Mouse (Mus musculus) neural tube, embryonic 13.5 days (tissue): ENCODE results near the gene Map3k11. TPM values are rescaled to one million over a fixed set of nuclear protein-coding genes. Genes with fewer than 3 reads are reported as not detected.

ENCODE experiments used
- ATAC-seq: fragments of 200-750 bp; cut with Nextera tagmentation; 2 replicates; pipeline ENCODE4 v1.8.0; 2017; ENCODE audit warnings: low read depth, mild to moderate bottlenecking, moderate TSS enrichment, moderate library complexity
- H3K27ac ChIP-seq: fragments of 300-500 bp; sonication (generic); replicated peaks from 2 replicates; pipeline ENCODE4 v1.5.1; 2015; ENCODE audit warnings: moderate library complexity, mild to moderate bottlenecking, inconsistent platforms
- H3K27me3 ChIP-seq: fragments of 300-500 bp; sonication (generic); 2 replicates; pipeline ENCODE4 v1.6.1; 2015; ENCODE audit warnings: mild to moderate bottlenecking, inconsistent platforms
- H3K36me3 ChIP-seq: fragments of 300-500 bp; sonication (generic); 2 replicates; pipeline ENCODE4 v1.6.1; 2015; ENCODE audit warnings: mild to moderate bottlenecking, inconsistent platforms
- H3K4me1 ChIP-seq: fragments of 300-500 bp; sonication (generic); replicated peaks from 2 replicates; pipeline ENCODE4 v1.6.1; 2015; ENCODE audit warnings: inconsistent platforms
- H3K4me2 ChIP-seq: fragments of 300-500 bp; sonication (generic); 2 replicates; pipeline ENCODE4 v1.6.1; 2015; ENCODE audit warnings: inconsistent platforms, mild to moderate bottlenecking, moderate library complexity
- H3K4me3 ChIP-seq: fragments of 300-500 bp; sonication (generic); 2 replicates; pipeline ENCODE4 v1.5.1; 2015; ENCODE audit warnings: mild to moderate bottlenecking, inconsistent platforms
- H3K9ac ChIP-seq: fragments of 300-500 bp; sonication (generic); 2 replicates; pipeline ENCODE4 v1.6.1; 2015; ENCODE audit warnings: moderate library complexity, mild to moderate bottlenecking, inconsistent platforms
- H3K9me3 ChIP-seq: fragments of 300-500 bp; sonication (generic); 2 replicates; pipeline ENCODE4 v1.6.1; 2016; ENCODE audit warnings: inconsistent platforms
- WGBS: fragments of 180-500 bp; shearing (Covaris S2); methylation state at CpG from one replicate; pipeline ENCODE4 v1.1.7; 2015; 5-methylcytosine and 5-hydroxymethylcytosine counted together
- polyA plus RNA-seq: library from polyadenylated mRNA; unstranded; fragments of >200 nt; fragmentation: Nextera tagmentation; extraction: Ambion mirVana; gene quantifications from 2 replicates; pipeline ENCODE4 v1.2.1, GENCODE M21; 2015

The Map3k11 gene
- 17.4 and 18.0 TPM in 2 replicates for polyA plus RNA-seq

DNA sequence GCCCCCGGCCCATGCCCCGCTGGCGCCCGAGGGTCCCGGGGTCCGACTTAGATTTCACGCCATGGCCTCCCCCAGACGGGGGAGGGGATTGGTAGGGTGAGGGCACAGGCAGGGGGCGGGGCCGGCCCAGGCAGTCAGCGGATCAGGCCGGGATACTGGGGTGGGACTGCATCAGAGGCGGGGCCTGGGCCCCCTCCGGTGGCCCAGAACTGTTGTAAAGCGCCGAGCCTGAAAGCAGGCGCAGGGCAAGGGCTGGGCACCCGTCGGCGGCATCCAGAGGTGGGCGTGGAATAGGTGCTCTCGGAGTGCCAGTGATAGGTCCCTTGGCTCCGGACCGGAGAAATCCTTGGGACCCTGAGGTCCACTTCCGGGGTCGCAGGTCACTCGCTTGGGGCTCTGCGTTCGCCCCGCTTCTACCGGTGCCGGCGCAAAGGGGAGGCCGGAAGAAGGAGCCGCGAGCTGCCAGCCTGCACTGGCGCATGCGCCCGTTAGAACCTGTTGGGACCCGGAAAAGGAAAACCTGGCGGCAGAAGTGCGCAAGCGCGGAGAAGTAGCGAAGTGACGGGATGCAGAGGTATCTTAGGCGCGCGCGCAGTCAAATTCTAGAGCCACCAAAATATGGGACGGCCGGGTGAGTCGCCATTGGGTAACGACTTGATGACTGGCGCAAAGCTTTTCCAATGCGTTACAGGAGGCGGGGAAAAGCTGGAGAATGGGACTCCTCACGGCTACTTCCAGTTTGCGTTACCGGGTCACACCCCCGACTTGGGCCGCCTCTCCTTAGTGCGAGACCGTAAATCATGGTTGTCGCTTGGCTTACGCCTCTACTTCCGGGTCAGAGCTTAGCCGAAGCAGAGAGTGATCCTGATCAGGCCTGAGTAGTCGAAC lies at the start of gene Map3k11, which contains the start of gene Pcnx3:
Gene Map3k11 (plus strand): TSS at position 543 of the 888 bp plus-strand sequence.
Gene Pcnx3 (minus strand): TSS at position 709 of the 888 bp plus-strand sequence.
- H3K9ac ChIP-seq, result peak within 1 kb of the TSS; percentile 90
- H3K9me3 ChIP-seq, result no peaks in the 10 kb centered on the region
- no peaks in the 10 kb centered on the region for H3K27me3 ChIP-seq
- peak within 1 kb of the TSS; percentile 93 for H3K4me2 ChIP-seq
- peak within 1 kb of the TSS; percentile 76 for H3K4me3 ChIP-seq
- H3K36me3 ChIP-seq, result peaks cover 56% of the 10 kb centered on the region
- H3K4me1 ChIP-seq, result peaks cover 54% of the 10 kb centered on the region
- peak within 1 kb of the TSS; percentile 90 for H3K27ac ChIP-seq
- ATAC-seq, result peak; percentile 96
- under 1% methylated on average over 69 of the region's 69 CpGs for WGBS

DNA sequence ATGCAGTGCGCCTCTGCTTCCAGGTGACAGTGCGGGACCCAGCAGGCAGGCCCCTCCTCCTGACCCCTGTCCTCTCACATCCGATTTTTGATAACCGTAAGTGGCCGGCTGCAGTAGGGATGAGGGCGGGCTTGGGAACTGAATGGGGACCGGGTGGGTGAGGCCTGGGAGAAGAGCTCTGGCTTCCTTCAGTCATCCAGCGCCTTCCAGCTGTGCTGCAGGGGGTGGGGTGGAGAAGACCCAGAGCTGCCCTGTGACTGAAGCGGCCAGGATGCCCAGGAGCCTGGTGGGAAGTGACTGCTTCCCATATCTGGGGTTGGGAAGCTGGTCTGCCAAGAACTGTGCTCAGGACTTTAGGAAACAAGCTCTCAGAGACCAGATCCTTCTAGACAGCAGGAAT lies 48.2 kb upstream of the Map3k11 start:
- ATAC-seq, result no peak
- Histone ChIP-seq H3K4me1 (peaks cover 28% of the 10 kb centered on the region), H3K9ac (no peak overlapping the region), H3K4me3 (no peak overlapping the region), H3K9me3 (no peaks in the 10 kb centered on the region), H3K27ac (no peak overlapping the region), H3K4me2 (no peak overlapping the region), H3K27me3 (no peaks in the 10 kb centered on the region), H3K36me3 (peaks cover 68% of the 10 kb centered on the region)
- WGBS, result 72% methylated on average over 9 of the region's 9 CpGs

DNA sequence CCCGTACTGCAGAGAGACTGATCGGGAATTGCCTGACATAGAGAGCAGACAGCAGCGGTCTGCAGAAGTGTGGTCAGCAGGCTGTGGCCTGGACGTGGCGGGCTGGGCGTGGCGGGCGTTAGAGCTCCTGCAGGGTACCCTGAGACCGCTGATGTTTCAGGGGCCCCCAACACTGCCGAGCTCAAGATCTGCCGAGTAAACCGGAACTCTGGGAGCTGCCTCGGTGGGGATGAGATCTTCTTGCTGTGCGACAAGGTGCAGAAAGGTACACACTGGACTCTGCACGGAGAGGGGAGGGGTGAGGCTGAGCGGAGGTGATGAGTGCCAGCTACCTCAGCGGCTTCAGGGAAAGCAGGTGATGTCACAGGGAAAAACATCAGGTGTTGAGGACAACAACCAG lies 47.5 kb upstream of the Map3k11 start:
- Histone ChIP-seq H3K36me3 (peaks cover 74% of the 10 kb centered on the region), H3K27me3 (no peaks in the 10 kb centered on the region), H3K9me3 (no peaks in the 10 kb centered on the region), H3K4me3 (no peak overlapping the region), H3K4me1 (peaks cover 28% of the 10 kb centered on the region), H3K27ac (no peak overlapping the region), H3K9ac (no peak overlapping the region), H3K4me2 (no peak overlapping the region)
- 91% methylated on average over 17 of the region's 17 CpGs for WGBS
- ATAC-seq, result no peak

DNA sequence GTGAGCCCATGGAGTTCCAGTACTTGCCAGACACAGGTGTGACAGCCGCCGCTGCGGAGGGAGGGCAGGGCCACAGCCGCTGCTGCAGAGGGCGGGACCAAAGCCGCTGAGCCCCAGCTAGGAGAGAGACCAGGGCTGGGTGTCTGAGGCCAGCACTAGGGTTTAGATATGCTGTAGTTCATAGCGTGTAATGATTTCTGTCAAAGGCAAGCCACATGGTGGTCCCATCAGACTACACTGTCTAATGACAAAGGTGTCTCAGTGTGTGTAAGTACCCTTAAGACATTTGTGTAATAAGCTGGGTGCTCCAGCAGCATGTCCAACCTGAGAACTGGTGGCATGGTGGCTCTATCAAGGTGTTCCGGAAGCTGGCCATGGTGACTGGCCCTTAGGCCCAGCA lies 46.9 kb upstream of the Map3k11 start:
- no peak overlapping the region for H3K27ac ChIP-seq
- H3K36me3 ChIP-seq, result peaks cover 81% of the 10 kb centered on the region
- no peaks in the 10 kb centered on the region for H3K9me3 ChIP-seq
- H3K9ac ChIP-seq, result no peak overlapping the region
- H3K4me1 ChIP-seq, result peaks cover 22% of the 10 kb centered on the region
- no peak overlapping the region for H3K4me2 ChIP-seq
- WGBS, result 95% methylated on average over 8 of the region's 8 CpGs
- H3K4me3 ChIP-seq, result no peak overlapping the region
- ATAC-seq, result no peak
- H3K27me3 ChIP-seq, result no peaks in the 10 kb centered on the region

DNA sequence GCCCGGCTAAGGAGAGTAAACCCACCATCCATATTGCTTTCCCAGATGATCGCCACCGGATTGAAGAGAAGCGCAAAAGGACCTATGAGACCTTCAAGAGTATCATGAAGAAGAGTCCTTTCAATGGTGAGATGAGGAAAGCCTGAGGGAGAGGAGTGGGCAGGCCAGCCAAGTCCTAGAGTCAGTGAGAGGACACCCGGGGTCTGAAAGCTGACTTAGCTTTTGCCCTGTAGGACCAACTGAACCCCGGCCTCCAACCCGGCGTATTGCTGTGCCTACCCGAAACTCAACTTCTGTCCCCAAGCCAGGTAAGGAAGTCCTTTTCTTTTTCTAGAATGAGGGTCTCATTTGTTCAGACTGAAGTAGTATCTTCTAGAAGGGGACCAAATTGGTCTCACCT lies 43.3 kb upstream of the Map3k11 start:
- Histone ChIP-seq H3K27ac (no peak overlapping the region), H3K4me2 (no peak overlapping the region), H3K4me1 (peaks cover 20% of the 10 kb centered on the region), H3K9ac (no peak overlapping the region), H3K36me3 (peaks cover 80% of the 10 kb centered on the region), H3K27me3 (no peaks in the 10 kb centered on the region), H3K4me3 (no peak overlapping the region), H3K9me3 (no peaks in the 10 kb centered on the region)
- no peak for ATAC-seq
- 93% methylated on average over 9 of the region's 9 CpGs for WGBS

DNA sequence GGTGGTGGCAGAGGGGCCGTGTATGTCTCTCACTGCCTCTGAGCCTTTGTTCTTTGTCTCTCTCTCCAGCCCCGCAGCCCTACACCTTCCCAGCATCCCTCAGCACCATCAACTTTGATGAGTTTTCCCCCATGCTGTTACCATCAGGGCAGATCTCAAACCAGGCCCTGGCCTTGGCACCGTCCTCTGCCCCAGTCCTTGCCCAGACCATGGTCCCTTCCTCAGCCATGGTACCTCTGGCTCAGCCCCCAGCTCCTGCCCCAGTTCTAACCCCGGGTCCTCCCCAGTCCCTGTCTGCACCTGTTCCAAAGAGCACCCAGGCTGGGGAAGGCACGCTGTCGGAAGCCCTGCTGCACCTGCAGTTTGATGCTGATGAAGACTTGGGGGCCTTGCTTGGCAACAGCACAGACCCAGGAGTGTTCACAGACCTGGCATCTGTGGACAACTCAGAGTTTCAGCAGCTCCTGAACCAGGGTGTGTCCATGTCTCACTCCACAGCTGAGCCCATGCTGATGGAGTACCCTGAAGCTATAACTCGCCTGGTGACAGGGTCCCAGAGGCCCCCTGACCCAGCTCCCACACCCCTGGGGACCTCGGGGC lies 41.7 kb upstream of the Map3k11 start:
- Histone ChIP-seq H3K27me3 (no peaks in the 10 kb centered on the region), H3K36me3 (peaks cover 69% of the 10 kb centered on the region), H3K4me2 (no peak overlapping the region), H3K4me3 (no peak overlapping the region), H3K27ac (no peak overlapping the region), H3K9me3 (no peaks in the 10 kb centered on the region), H3K4me1 (peaks cover 20% of the 10 kb centered on the region), H3K9ac (no peak overlapping the region)
- 93% methylated on average over 8 of the region's 8 CpGs for WGBS
- ATAC-seq, result no peak

DNA sequence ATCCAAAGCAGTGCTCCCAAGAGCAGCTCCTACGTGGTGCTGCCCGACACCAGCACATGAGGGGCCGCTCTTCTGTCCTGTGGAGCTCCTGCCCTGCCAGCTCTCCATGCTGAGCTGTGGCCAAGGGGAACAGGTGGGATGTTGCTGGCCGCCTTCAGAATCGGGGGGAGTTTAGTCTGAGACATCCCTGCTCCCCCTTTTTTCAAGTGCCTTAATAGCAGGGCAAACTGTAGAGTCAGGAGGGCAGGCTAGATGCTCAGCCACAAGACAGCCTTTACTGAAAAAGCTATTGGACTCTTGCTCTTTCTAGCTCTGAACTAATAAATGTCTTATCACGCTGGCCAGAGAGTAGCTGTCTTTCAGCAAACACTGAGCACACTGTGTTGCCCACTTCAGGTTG lies 40.8 kb upstream of the Map3k11 start:
- no peaks in the 10 kb centered on the region for H3K9me3 ChIP-seq
- H3K4me3 ChIP-seq, result no peak overlapping the region
- no peak overlapping the region for H3K4me2 ChIP-seq
- peaks cover 65% of the 10 kb centered on the region for H3K36me3 ChIP-seq
- peak overlapping the region; percentile 68 for H3K9ac ChIP-seq
- 97% methylated on average over 6 of the region's 6 CpGs for WGBS
- no peaks in the 10 kb centered on the region for H3K27me3 ChIP-seq
- peaks cover 20% of the 10 kb centered on the region for H3K4me1 ChIP-seq
- H3K27ac ChIP-seq, result peak overlapping the region; percentile 84; the same call in 1 of the 2 replicates
- ATAC-seq, result no peak

DNA sequence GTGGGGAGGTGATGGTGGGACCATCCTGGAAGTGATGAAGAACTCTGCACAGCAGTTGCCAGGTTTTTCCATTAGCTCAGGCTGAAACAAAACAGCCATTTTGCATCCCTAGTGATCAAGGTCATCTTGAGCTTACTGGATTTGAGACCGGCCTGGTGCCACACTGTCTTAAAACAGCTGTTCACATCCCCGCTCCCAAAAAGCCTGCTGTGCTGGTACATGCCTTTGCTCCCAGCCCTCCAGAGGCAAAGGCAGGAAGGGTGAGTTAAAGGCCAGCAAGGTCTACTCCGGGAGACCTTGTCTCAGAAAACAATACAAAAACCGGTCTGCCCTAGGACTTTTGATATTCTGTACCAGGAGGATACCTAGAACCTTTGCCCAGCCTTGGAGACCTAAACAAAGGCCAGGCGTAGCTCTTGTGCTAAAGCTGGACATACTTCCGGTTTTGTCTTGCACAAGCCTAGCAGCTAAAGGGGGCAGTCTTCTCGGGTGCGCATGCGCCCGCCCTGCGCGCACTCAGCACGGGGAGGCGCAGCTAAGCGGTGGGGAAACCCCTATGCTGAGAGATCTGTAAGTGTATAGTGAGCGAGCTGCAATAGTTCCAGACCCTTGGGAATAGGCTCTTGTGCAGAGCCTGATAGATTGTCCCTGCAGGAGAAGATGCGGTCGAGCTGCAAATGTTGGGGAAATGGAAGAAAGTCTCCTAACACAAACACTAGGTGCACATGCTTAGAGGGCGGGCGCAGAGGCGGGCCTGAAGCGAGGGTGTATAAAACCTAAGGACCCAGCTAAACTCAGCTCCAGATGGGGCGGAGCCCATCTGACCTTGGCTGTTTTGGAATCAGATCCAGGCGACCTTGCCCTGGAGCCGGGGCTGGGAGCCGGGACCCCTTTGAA lies 39.9 kb upstream of the Map3k11 start:
- peak; percentile 94 for ATAC-seq
- WGBS, result 15% methylated on average over 26 of the region's 26 CpGs
- peak overlapping the region; percentile 60 for H3K4me2 ChIP-seq

DNA sequence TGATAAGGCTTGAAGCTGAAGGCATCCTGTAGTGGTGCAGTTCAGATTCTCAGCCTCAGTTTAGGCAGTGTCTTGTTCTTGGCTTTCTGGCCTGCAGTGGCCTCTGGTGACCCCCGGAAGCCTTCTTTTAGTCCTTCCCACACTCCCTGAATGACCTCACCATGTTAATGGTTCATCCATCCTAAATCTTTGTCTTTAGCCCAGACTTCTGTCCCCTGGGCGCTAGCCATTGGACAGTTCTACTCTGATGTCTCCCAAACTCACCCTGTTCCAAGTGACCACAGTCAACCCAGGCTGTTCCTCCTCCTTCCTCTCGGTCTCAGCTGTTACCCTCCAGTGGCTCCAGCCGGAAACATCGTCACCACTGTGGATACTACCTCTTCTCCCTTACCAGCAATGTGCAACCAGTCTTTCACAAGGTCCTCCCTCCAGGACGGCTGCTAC lies 39.2 kb upstream of the Map3k11 start:
- Histone ChIP-seq H3K9me3 (no peaks in the 10 kb centered on the region), H3K4me1 (peaks cover 26% of the 10 kb centered on the region), H3K36me3 (peaks cover 54% of the 10 kb centered on the region), H3K4me2 (peak overlapping the region; percentile 60), H3K9ac (peak overlapping the region; percentile 68), H3K27me3 (peaks cover 13% of the 10 kb centered on the region), H3K4me3 (peak overlapping the region; percentile 30; the same call in 1 of the 2 replicates), H3K27ac (peak overlapping the region; percentile 84)
- WGBS, result 67% methylated on average over 6 of the region's 6 CpGs
- no peak for ATAC-seq

More for the DNA sequence above, 39.9 kb upstream of the Map3k11 start:
- peaks cover 7% of the 10 kb centered on the region for H3K27me3 ChIP-seq
- H3K4me1 ChIP-seq, result peaks cover 20% of the 10 kb centered on the region
- H3K9ac ChIP-seq, result peak overlapping the region; percentile 68
- peak overlapping the region; percentile 84 for H3K27ac ChIP-seq
- no peaks in the 10 kb centered on the region for H3K9me3 ChIP-seq
- peak overlapping the region; percentile 30 for H3K4me3 ChIP-seq
- H3K36me3 ChIP-seq, result peaks cover 61% of the 10 kb centered on the region

DNA sequence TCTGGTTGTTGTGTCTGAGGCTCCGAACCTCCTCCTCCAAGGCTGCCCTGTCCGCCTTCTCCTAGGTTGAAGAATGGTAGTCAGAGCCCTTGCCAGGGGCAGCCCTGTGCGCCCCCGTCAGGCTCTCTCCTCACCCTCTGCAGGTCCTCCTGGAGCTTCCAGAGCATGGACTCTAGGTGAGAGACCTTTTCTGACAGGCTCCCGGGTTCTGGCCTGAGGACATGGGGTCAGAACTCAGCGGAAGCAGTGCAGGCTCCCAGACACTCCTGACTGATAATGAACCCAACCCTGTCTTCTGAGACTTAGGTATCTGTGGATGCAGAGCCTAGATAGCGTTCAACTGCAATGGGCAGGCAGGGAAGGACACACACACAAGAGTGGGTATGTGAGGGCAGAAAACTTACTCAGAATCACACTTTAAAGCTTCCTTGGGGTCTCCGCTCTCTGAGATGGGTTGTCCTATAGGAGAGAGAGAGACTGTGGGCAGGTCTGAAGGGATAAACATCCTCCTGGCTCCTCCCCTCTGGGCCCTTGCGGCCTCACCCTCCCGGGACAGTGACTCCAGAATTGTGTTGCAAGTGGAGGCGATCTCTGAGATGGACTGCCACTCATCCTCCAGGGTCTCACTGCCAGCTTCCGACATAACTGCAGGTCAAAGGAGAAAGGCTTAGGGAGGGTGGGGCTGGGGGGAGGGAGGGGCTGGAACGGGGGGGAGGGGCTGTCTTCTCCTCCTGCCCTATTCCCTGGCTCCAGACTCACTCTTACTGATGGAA lies 36.9 kb upstream of the Map3k11 start:
- Histone ChIP-seq H3K27ac (no peak overlapping the region), H3K9me3 (no peaks in the 10 kb centered on the region), H3K36me3 (peaks cover 38% of the 10 kb centered on the region), H3K4me2 (no peak overlapping the region), H3K9ac (no peak overlapping the region), H3K27me3 (peaks cover 35% of the 10 kb centered on the region), H3K4me1 (peaks cover 34% of the 10 kb centered on the region), H3K4me3 (no peak overlapping the region)
- 61% methylated on average over 13 of the region's 13 CpGs for WGBS
- ATAC-seq, result no peak

DNA sequence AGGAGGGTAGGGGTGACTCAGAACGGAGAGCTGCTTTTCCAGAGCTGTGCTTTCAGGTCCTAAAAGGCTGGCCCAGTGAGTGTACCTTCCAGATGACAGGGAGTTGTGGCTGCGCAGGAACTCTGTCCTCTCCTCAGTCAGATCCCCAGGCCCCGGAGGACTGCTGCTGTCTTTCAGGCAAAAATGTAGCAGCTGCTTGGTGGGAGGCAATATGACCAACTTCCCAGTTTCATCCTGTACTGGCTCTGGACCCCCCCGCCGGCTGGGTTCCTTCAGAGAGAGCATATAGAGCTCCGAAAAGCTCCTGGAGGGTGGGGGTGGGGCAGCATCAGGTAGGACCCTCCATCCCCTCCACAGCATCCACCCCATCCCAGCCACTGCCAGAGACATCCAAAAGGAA lies 36.0 kb upstream of the Map3k11 start:
- H3K9me3 ChIP-seq, result no peaks in the 10 kb centered on the region
- H3K9ac ChIP-seq, result no peak overlapping the region
- no peak overlapping the region for H3K4me2 ChIP-seq
- H3K27ac ChIP-seq, result no peak overlapping the region
- peaks cover 34% of the 10 kb centered on the region for H3K4me1 ChIP-seq
- ATAC-seq, result no peak
- WGBS, result 76% methylated on average over 6 of the region's 6 CpGs
- no peak overlapping the region for H3K4me3 ChIP-seq
- H3K27me3 ChIP-seq, result peaks cover 35% of the 10 kb centered on the region
- peaks cover 29% of the 10 kb centered on the region for H3K36me3 ChIP-seq
